Mouse (Mus musculus): ENCODE data around the gene Kcnk18. TPM values are rescaled to one million over a fixed set of nuclear protein-coding genes. Genes with fewer than 3 reads are reported as not detected.

Kcnk18 gene
- polyA plus RNA-seq, 1 experiment from 2014 or later, result not detected

- H3K9ac ChIP-seq, result no peak overlapping the region
- H3K36me3 ChIP-seq, result no peaks in the 10 kb centered on the region
- ATAC-seq (ENCODE audit: borderline replicate concordance, extremely low read depth, low FRiP score, low TSS enrichment), result no peak
- 73% methylated on average over 18 of the region's 18 CpGs for WGBS
- H3K27ac ChIP-seq, result no peak overlapping the region
- H3K9me3 ChIP-seq, result no peaks in the 10 kb centered on the region
- H3K4me3 ChIP-seq, result no peak overlapping the region
- no peaks in the 10 kb centered on the region for H3K4me1 ChIP-seq
- no peaks in the 10 kb centered on the region for H3K27me3 ChIP-seq
- no peak overlapping the region for H3K4me2 ChIP-seq
Observed at GRCm38 (mm10) chr19:59235001-59235400, 16.0 kb downstream of the Kcnk18 start.

- H3K27me3 ChIP-seq, result no peaks in the 10 kb centered on the region
- WGBS, result 61% methylated on average over 6 of the region's 6 CpGs
- no peaks in the 10 kb centered on the region for H3K36me3 ChIP-seq
- no peak overlapping the region for H3K9ac ChIP-seq
- ATAC-seq (ENCODE audit: borderline replicate concordance, extremely low read depth, low FRiP score, low TSS enrichment), result no peak
- no peak overlapping the region for H3K4me3 ChIP-seq
- H3K4me2 ChIP-seq, result no peak overlapping the region
- H3K9me3 ChIP-seq, result no peaks in the 10 kb centered on the region
- no peaks in the 10 kb centered on the region for H3K4me1 ChIP-seq
- H3K27ac ChIP-seq, result no peak overlapping the region
Observed at GRCm38 (mm10) chr19:59236046-59236445, 17.0 kb downstream of the Kcnk18 start.

- Histone ChIP-seq H3K27ac (no peak overlapping the region), H3K4me3 (no peak overlapping the region), H3K36me3 (no peaks in the 10 kb centered on the region), H3K4me1 (no peaks in the 10 kb centered on the region), H3K9me3 (no peaks in the 10 kb centered on the region), H3K27me3 (no peaks in the 10 kb centered on the region), H3K4me2 (no peak overlapping the region), H3K9ac (no peak overlapping the region)
- ATAC-seq (ENCODE audit: borderline replicate concordance, extremely low read depth, low FRiP score, low TSS enrichment), result no peak
- 52% methylated on average over 3 of the region's 3 CpGs for WGBS
Observed at GRCm38 (mm10) chr19:59238630-59239029, 19.6 kb downstream of the Kcnk18 start.

- H3K4me2 ChIP-seq, result no peak overlapping the region
- H3K27me3 ChIP-seq, result no peaks in the 10 kb centered on the region
- no peak overlapping the region for H3K9ac ChIP-seq
- WGBS, result 18% methylated on average over 17 of the region's 17 CpGs
- H3K36me3 ChIP-seq, result no peaks in the 10 kb centered on the region
- no peaks in the 10 kb centered on the region for H3K9me3 ChIP-seq
- no peak overlapping the region for H3K4me3 ChIP-seq
- no peaks in the 10 kb centered on the region for H3K4me1 ChIP-seq
- H3K27ac ChIP-seq, result no peak overlapping the region
- ATAC-seq (ENCODE audit: borderline replicate concordance, extremely low read depth, low FRiP score, low TSS enrichment), result peak; percentile 49; the same call in 1 of the 2 replicates
Observed at GRCm38 (mm10) chr19:59239124-59239817, 20.3 kb downstream of the Kcnk18 start.

- Histone ChIP-seq H3K36me3 (no peaks in the 10 kb centered on the region), H3K27ac (no peak overlapping the region), H3K27me3 (no peaks in the 10 kb centered on the region), H3K4me1 (no peaks in the 10 kb centered on the region), H3K9ac (no peak overlapping the region), H3K9me3 (no peaks in the 10 kb centered on the region), H3K4me2 (no peak overlapping the region), H3K4me3 (no peak overlapping the region)
- ATAC-seq (ENCODE audit: borderline replicate concordance, extremely low read depth, low FRiP score, low TSS enrichment), result no peak
- 72% methylated on average over 4 of the region's 4 CpGs for WGBS
Observed at GRCm38 (mm10) chr19:59241987-59242386, 23.0 kb downstream of the Kcnk18 start.

- Histone ChIP-seq H3K4me3 (no peak overlapping the region), H3K36me3 (no peaks in the 10 kb centered on the region), H3K27ac (no peak overlapping the region), H3K9me3 (no peaks in the 10 kb centered on the region), H3K4me2 (no peak overlapping the region), H3K27me3 (no peaks in the 10 kb centered on the region), H3K4me1 (no peaks in the 10 kb centered on the region), H3K9ac (no peak overlapping the region)
- ATAC-seq (ENCODE audit: borderline replicate concordance, extremely low read depth, low FRiP score, low TSS enrichment), result no peak
- 84% methylated on average over 2 of the region's 2 CpGs for WGBS
Observed at GRCm38 (mm10) chr19:59243057-59243456, 24.0 kb downstream of the Kcnk18 start.

GRCm38 (mm10) chr19:59248144-59248543 lies 29.1 kb downstream of the Kcnk18 start:
- Histone ChIP-seq H3K9me3 (no peaks in the 10 kb centered on the region), H3K4me1 (no peaks in the 10 kb centered on the region), H3K4me2 (no peak overlapping the region), H3K27ac (no peak overlapping the region), H3K27me3 (no peaks in the 10 kb centered on the region), H3K36me3 (no peaks in the 10 kb centered on the region), H3K4me3 (no peak overlapping the region), H3K9ac (no peak overlapping the region)
- 70% methylated on average over 4 of the region's 4 CpGs for WGBS
- no peak for ATAC-seq (ENCODE audit: borderline replicate concordance, extremely low read depth, low FRiP score, low TSS enrichment)

GRCm38 (mm10) chr19:59248553-59249286 lies 29.7 kb downstream of the Kcnk18 start:
- WGBS, result 64% methylated on average over 11 of the region's 11 CpGs
- H3K4me3 ChIP-seq, result no peak overlapping the region
- no peak overlapping the region for H3K4me2 ChIP-seq
- no peaks in the 10 kb centered on the region for H3K27me3 ChIP-seq
- no peak overlapping the region for H3K9ac ChIP-seq
- ATAC-seq (ENCODE audit: borderline replicate concordance, extremely low read depth, low FRiP score, low TSS enrichment), result no peak
- H3K27ac ChIP-seq, result no peak overlapping the region
- H3K36me3 ChIP-seq, result no peaks in the 10 kb centered on the region
- H3K9me3 ChIP-seq, result no peaks in the 10 kb centered on the region
- H3K4me1 ChIP-seq, result no peaks in the 10 kb centered on the region

GRCm38 (mm10) chr19:59252651-59253050 lies 33.6 kb downstream of the Kcnk18 start:
- Histone ChIP-seq H3K4me3 (no peak overlapping the region), H3K27ac (no peak overlapping the region), H3K4me2 (no peak overlapping the region), H3K9me3 (no peaks in the 10 kb centered on the region), H3K36me3 (no peaks in the 10 kb centered on the region), H3K9ac (no peak overlapping the region), H3K4me1 (no peaks in the 10 kb centered on the region), H3K27me3 (no peaks in the 10 kb centered on the region)
- no peak for ATAC-seq (ENCODE audit: borderline replicate concordance, extremely low read depth, low FRiP score, low TSS enrichment)
- WGBS, result 68% methylated on average over 2 of the region's 2 CpGs

GRCm38 (mm10) chr19:59259633-59260032 lies 40.6 kb downstream of the Kcnk18 start:
- Histone ChIP-seq H3K9me3 (no peaks in the 10 kb centered on the region), H3K27me3 (peaks cover 28% of the 10 kb centered on the region), H3K36me3 (no peaks in the 10 kb centered on the region), H3K4me1 (peaks cover 11% of the 10 kb centered on the region; the same call in 1 of the 2 replicates), H3K4me3 (no peak overlapping the region), H3K27ac (no peak overlapping the region), H3K9ac (no peak overlapping the region), H3K4me2 (no peak overlapping the region)
- no peak for ATAC-seq (ENCODE audit: borderline replicate concordance, extremely low read depth, low FRiP score, low TSS enrichment)
- WGBS, result 34% methylated on average over 5 of the region's 5 CpGs

GRCm38 (mm10) chr19:59260718-59261442 lies 41.9 kb downstream of the Kcnk18 start, which contains the start of gene Slc18a2:
Gene Slc18a2, plus strand, starts transcription at chr19:59260896.
- no peak within 1 kb of the TSS for H3K27ac ChIP-seq
- peak within 1 kb of the TSS; percentile 74 for H3K4me2 ChIP-seq
- peak within 1 kb of the TSS; percentile 38 for H3K4me3 ChIP-seq
- peaks cover 11% of the 10 kb centered on the region; the same call in 1 of the 2 replicates for H3K4me1 ChIP-seq
- WGBS, result 1% methylated on average over 55 of the region's 55 CpGs
- H3K9me3 ChIP-seq, result no peaks in the 10 kb centered on the region
- H3K36me3 ChIP-seq, result no peaks in the 10 kb centered on the region
- H3K9ac ChIP-seq, result no peak within 1 kb of the TSS
- H3K27me3 ChIP-seq, result peaks cover 28% of the 10 kb centered on the region
- ATAC-seq (ENCODE audit: borderline replicate concordance, extremely low read depth, low FRiP score, low TSS enrichment), result peak; percentile 73; the same call in 1 of the 2 replicates

All from lung, embryonic 15.5 days (tissue).